Mouse (Mus musculus) liver, adult 2 months (tissue): ENCODE data around the gene Trmo.

Experiments
- CTCF ChIP-seq: fragments of 200-500 bp; IDR thresholded peaks from 2 replicates; pipeline ENCODE4 v1.5.1; 2011; ENCODE audit warnings: low read depth, low read length, control low read depth
- POLR2A ChIP-seq: fragments of 200-500 bp; IDR thresholded peaks from 2 replicates; pipeline ENCODE4 v1.6.1; 2011; ENCODE audit warnings: low read length, control low read depth; ENCODE audit not compliant: insufficient read depth; ENCODE audit errors: extremely low read depth

- no peak for TF ChIP-seq CTCF
- no peak for TF ChIP-seq POLR2A
Measured at GRCm38 (mm10) chr4:46345056-46345772, 44.0 kb downstream of the Trmo start.
